ENCODE assay signal across 25 mouse cellular contexts in the genomic region with DNA sequence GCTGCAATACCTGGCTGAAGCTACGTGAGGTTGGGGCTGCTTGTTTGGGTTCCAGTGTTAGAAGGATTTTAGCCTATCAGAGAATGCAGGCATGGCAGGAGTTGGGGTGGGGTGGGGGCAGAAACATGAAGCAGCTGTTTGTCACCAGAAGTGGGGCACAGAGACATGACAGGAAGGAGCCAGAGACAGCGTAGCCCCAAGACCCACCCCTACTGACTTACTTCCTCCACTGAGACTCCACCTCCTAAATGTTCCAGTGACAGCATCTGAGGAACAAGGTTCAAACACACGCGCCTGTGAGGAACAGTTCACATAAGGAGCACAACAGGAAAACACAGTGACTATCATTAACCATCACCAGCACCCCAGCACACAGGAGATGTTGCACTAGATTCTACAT. TPM values are rescaled to one million over a fixed set of nuclear protein-coding genes. Genes with fewer than 3 reads are reported as not detected.
DNase-seq lines count a peak whose midpoint lies in the region; ATAC-seq lines count a peak whose summit lies in the region.
"Had no signal": no experiment of that assay in that cellular context is flagged by ENCODE, and none has a peak within 500 bp of the region (broad histone marks: within the 10 kb centered on the region; RNA-seq: fewer than 3 reads in every experiment).

No protein-coding gene starts in this region.

- no peak overlapping the region for H3K9ac ChIP-seq in midbrain, embryonic 13.5 days (replicated peaks)
- H3K9ac ChIP-seq in forebrain, embryonic 12.5 days = no peak overlapping the region
- H3K9ac ChIP-seq: forebrain, postnatal 0 days; hindbrain, embryonic 13.5 days; liver, embryonic 12.5 days; liver, postnatal 0 days; neural tube, embryonic 15.5 days had no signal

- DNase-seq in thymus, postnatal 0 days (ENCODE audit: low spot score) = peak; percentile 64
- peak; percentile 36 for DNase-seq in thymus, postnatal 4 days
- DNase-seq in urinary bladder, postnatal 14 days (ENCODE audit: low spot score) = no peak
- DNase-seq: adrenal gland, postnatal 10 days; cerebellum, adult 9-10 months; forebrain, postnatal 0 days; gastrocnemius, postnatal 14 days; heart, postnatal 36 days; kidney, adult 11 months; kidney, postnatal 25 days; left cerebral cortex, postnatal 4 days; liver, postnatal 0 days; lung, postnatal 36 days; midbrain, embryonic 14.5 days; spleen, adult 18-20 months had no signal

- H3K4me1 ChIP-seq in midbrain, embryonic 13.5 days (replicated peaks) = no peaks in the 10 kb centered on the region
- H3K4me1 ChIP-seq in forebrain, embryonic 12.5 days = no peaks in the 10 kb centered on the region
- H3K4me1 ChIP-seq: hindbrain, embryonic 13.5 days; liver, embryonic 12.5 days; neural tube, embryonic 15.5 days had no signal

- no peak overlapping the region for H3K4me3 ChIP-seq in midbrain, embryonic 13.5 days (replicated peaks)
- H3K4me3 ChIP-seq in forebrain, embryonic 12.5 days (replicated peaks) = no peak overlapping the region
- H3K4me3 ChIP-seq: erythroblast, embryonic 14.5 days; hindbrain, embryonic 13.5 days; liver, embryonic 12.5 days; neural tube, embryonic 15.5 days had no signal

- no peaks in the 10 kb centered on the region for H3K36me3 ChIP-seq in midbrain, embryonic 13.5 days
- H3K36me3 ChIP-seq in forebrain, embryonic 12.5 days (replicated peaks) = no peaks in the 10 kb centered on the region
- H3K36me3 ChIP-seq: hindbrain, embryonic 13.5 days; liver, embryonic 12.5 days; neural tube, embryonic 15.5 days had no signal

- peak; percentile 70 for ATAC-seq in CD4-positive, CD25-positive, alpha-beta regulatory T cell, adult 4 months
- peak; percentile 46 for ATAC-seq in inflammation-experienced regulatory T-cells, adult 6 months
- no peak for ATAC-seq in midbrain, embryonic 13.5 days
- ATAC-seq in forebrain, embryonic 12.5 days (ENCODE audit: low FRiP score) = no peak
- ATAC-seq: forebrain, postnatal 0 days; liver, embryonic 12.5 days; liver, postnatal 0 days had no signal

- 86% methylated on average over 4 of the region's 4 CpGs for WGBS in midbrain, embryonic 13.5 days
- 87% methylated on average over 4 of the region's 4 CpGs for WGBS in forebrain, embryonic 12.5 days

- H3K27ac ChIP-seq in midbrain, embryonic 13.5 days = no peak overlapping the region
- no peak overlapping the region for H3K27ac ChIP-seq in forebrain, embryonic 12.5 days
- H3K27ac ChIP-seq: hindbrain, embryonic 13.5 days; liver, embryonic 12.5 days; neural tube, embryonic 15.5 days had no signal

- H3K27me3 ChIP-seq in midbrain, embryonic 13.5 days = no peaks in the 10 kb centered on the region
- no peaks in the 10 kb centered on the region for H3K27me3 ChIP-seq in forebrain, embryonic 12.5 days
- H3K27me3 ChIP-seq: CH12.LX; hindbrain, embryonic 13.5 days; liver, embryonic 12.5 days; neural tube, embryonic 15.5 days had no signal

- no peak overlapping the region for H3K4me2 ChIP-seq in midbrain, embryonic 13.5 days (replicated peaks)
- no peak overlapping the region for H3K4me2 ChIP-seq in forebrain, embryonic 12.5 days
- H3K4me2 ChIP-seq: heart, embryonic 11.5 days; hindbrain, embryonic 13.5 days; liver, embryonic 12.5 days; neural tube, embryonic 15.5 days had no signal

- H3K9me3 ChIP-seq in midbrain, embryonic 13.5 days = no peaks in the 10 kb centered on the region
- no peaks in the 10 kb centered on the region for H3K9me3 ChIP-seq in forebrain, embryonic 12.5 days
- H3K9me3 ChIP-seq: hindbrain, embryonic 13.5 days; liver, embryonic 12.5 days; neural tube, embryonic 15.5 days had no signal

RNA-seq across cellular contexts. Expression of gene Rps15a, which starts 36.0 kb away (rescaled TPM):
- 1,000 to 10,000 TPM; 1,509 to 3,003 TPM for polyA plus RNA-seq in CD4-positive, CD25-positive, alpha-beta regulatory T cell, adult 4 months (2017; shearing (Covaris generic))
- 1,000 to 10,000 TPM; 1,617 to 2,517 (median 1,732) TPM for polyA plus RNA-seq in inflammation-experienced regulatory T-cells, adult 6 months (2017; shearing (Covaris generic))
- 1,241 and 1,277 TPM in 2 replicates for polyA plus RNA-seq in thymus, postnatal 0 days (2015; fragmentation: Nextera tagmentation; extraction: Ambion mirVana)
- polyA plus RNA-seq in midbrain, embryonic 13.5 days (2015; fragmentation: Nextera tagmentation; extraction: Ambion mirVana) = 555 and 560 TPM in 2 replicates
- polyA plus RNA-seq in forebrain, embryonic 12.5 days (2016; fragmentation: Nextera tagmentation; extraction: Ambion mirVana) = 576 and 579 TPM in 2 replicates

RNA-seq across cellular contexts. Expression of gene Arl6ip1, which starts 49.5 kb away (rescaled TPM):
- polyA plus RNA-seq in CD4-positive, CD25-positive, alpha-beta regulatory T cell, adult 4 months (2017; shearing (Covaris generic)) = 100 to 1,000 TPM; 637 to 665 TPM
- 100 to 1,000 TPM; 345 to 818 (median 446) TPM for polyA plus RNA-seq in inflammation-experienced regulatory T-cells, adult 6 months (2017; shearing (Covaris generic))
- 1,029 and 1,106 TPM in 2 replicates for polyA plus RNA-seq in thymus, postnatal 0 days (2015; fragmentation: Nextera tagmentation; extraction: Ambion mirVana)
- 509 and 609 TPM in 2 replicates for polyA plus RNA-seq in midbrain, embryonic 13.5 days (2015; fragmentation: Nextera tagmentation; extraction: Ambion mirVana)
- 624 and 683 TPM in 2 replicates for polyA plus RNA-seq in forebrain, embryonic 12.5 days (2016; fragmentation: Nextera tagmentation; extraction: Ambion mirVana)

Comparison
In these comparisons a context has a peak if more than half of its experiments do, and no peak if none do; other contexts are left out.
1. ATAC-seq: peak in CD4-positive, CD25-positive, alpha-beta regulatory T cell, adult 4 months (single experiment) and inflammation-experienced regulatory T-cells, adult 6 months (single experiment); none in midbrain, embryonic 13.5 days (single experiment) and forebrain, embryonic 12.5 days (single experiment).